Mouse (Mus musculus): ENCODE data around the gene Clcnka.

GRCm38 (mm10) chr4:141348616-141349015 is 49.9 kb downstream of the Clcnka start:
- no peak for TF ChIP-seq CTCF (IDR thresholded peaks at IDR 0.05 in 2 of 3, conservative IDR thresholded peaks at IDR 0.05 in 1 of 3; ENCODE audit: control insufficient read depth in 1 of 3, insufficient read depth in 1 of 3, low read depth in 2 of 3, low read length in 3 of 3, poor library complexity in 1 of 3, severe bottlenecking in 1 of 3)
- no peak for TF ChIP-seq POLR2A (IDR thresholded peaks at IDR 0.05; ENCODE audit: control insufficient read depth in 1 of 2, insufficient read depth in 1 of 2, low read depth in 1 of 2, low read length in 2 of 2, poor library complexity in 1 of 2)
- no peak for TF ChIP-seq GATA1 (IDR thresholded peaks at IDR 0.05; ENCODE audit: low read depth, low read length)
- TF ChIP-seq UBTF (IDR thresholded peaks at IDR 0.05; ENCODE audit: borderline replicate concordance, insufficient read depth, low read depth, low read length): no peak
- TF ChIP-seq ZC3H11A (IDR thresholded peaks at IDR 0.05; ENCODE audit: low read depth, low read length): no peak
- TF ChIP-seq USF1 (IDR thresholded peaks at IDR 0.05; ENCODE audit: low read depth, low read length): no peak
- TF ChIP-seq HCFC1 (IDR thresholded peaks at IDR 0.05; ENCODE audit: low read depth, low read length): no peak
- no peak for TF ChIP-seq MAZ (IDR thresholded peaks at IDR 0.05; ENCODE audit: low read depth, low read length)
- no peak for TF ChIP-seq TCF12 (IDR thresholded peaks at IDR 0.05; ENCODE audit: low read depth, low read length)
- TF ChIP-seq EP300 (IDR thresholded peaks at IDR 0.05; ENCODE audit: low read depth in 1 of 2, low read length in 2 of 2): no peak
- TF ChIP-seq NELFE (IDR thresholded peaks at IDR 0.05; ENCODE audit: low read depth, low read length): no peak

Measured in MEL (cell line).